ENCODE assay signal across 19 mouse cellular contexts in the genomic region with DNA sequence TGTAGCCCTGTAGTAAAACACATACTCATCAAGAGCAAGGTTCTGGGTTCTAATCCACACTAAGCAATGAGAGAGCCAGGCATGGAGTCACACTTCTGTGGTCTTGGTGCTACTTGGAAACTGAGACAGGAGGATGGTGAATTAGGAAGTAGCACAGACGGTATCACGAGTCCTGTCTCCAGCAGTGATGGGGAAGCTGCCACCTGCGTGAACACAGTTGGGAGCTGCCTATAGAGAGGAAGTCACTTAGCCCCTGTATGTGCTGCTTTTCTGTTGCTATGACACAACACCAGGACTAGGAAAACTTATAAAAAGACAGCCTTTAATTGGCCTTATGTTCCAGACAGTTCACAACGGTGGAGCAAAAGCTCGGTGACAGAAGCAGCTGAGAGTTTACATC. TPM values are rescaled to one million over a fixed set of nuclear protein-coding genes. Genes with fewer than 3 reads are reported as not detected.
DNase-seq lines count a peak whose midpoint lies in the region; ATAC-seq and TF ChIP-seq lines count a peak whose summit lies in the region.
"Had no signal": no experiment of that assay in that cellular context is flagged by ENCODE, and none has a peak within 500 bp of the region (broad histone marks: within the 10 kb centered on the region; RNA-seq: fewer than 3 reads in every experiment).

No protein-coding gene starts in this region.

- ATAC-seq in common myeloid progenitor, adult 5-6 weeks (replicated peaks; ENCODE audit: low read depth, poor library complexity, severe bottlenecking) = peak; percentile 37
- ATAC-seq in neutrophil, adult 5-6 weeks (ENCODE audit: extremely low read depth, insufficient number of reproducible peaks, low FRiP score, poor library complexity, severe bottlenecking) = peak; percentile 59
- ATAC-seq in forebrain, postnatal 0 days = no peak
- ATAC-seq: forebrain, embryonic 14.5 days had no signal

- intact Hi-C loops in left cerebral cortex, postnatal 36 days (cut with DNase I) = no loop called here

- TF ChIP-seq CTCF in forebrain, postnatal 0 days (IDR thresholded peaks at IDR 0.05; ENCODE audit: low read depth) = no peak

- peak; percentile 40 for DNase-seq in lung, postnatal 36 days
- no peak for DNase-seq in lung, postnatal 4 days
- no peak for DNase-seq in forebrain, postnatal 0 days
- no peak for DNase-seq in left cerebral cortex, postnatal 36 days (ENCODE audit: low spot score in 2 of 2)
- DNase-seq: adrenal gland, postnatal 10 days; cerebellum, adult 11-12 months; cerebellum, adult 9-10 months; cerebellum, postnatal 25 days; gastrocnemius, postnatal 36 days; heart, adult 2 months; heart, postnatal 14 days had no signal

- H3K4me3 ChIP-seq in forebrain, postnatal 0 days (ENCODE audit: low read depth, low read length) = no peak overlapping the region
- H3K4me3 ChIP-seq: embryonic facial prominence, embryonic 10.5 days; forebrain, embryonic 10.5 days; heart, adult 2 months; heart, embryonic 15.5 days had no signal

- 63% methylated on average over 5 of the region's 5 CpGs for WGBS in forebrain, postnatal 0 days

- H3K4me1 ChIP-seq in forebrain, postnatal 0 days (ENCODE audit: insufficient read depth) = no peaks in the 10 kb centered on the region
- H3K4me1 ChIP-seq: embryonic facial prominence, embryonic 10.5 days; forebrain, embryonic 10.5 days; heart, embryonic 15.5 days had no signal

- H3K9ac ChIP-seq in forebrain, postnatal 0 days = no peak overlapping the region
- H3K9ac ChIP-seq: heart, embryonic 15.5 days; hindbrain, embryonic 14.5 days had no signal

- H3K36me3 ChIP-seq in forebrain, postnatal 0 days (ENCODE audit: insufficient read depth) = no peaks in the 10 kb centered on the region
- H3K36me3 ChIP-seq: embryonic facial prominence, embryonic 10.5 days; forebrain, embryonic 10.5 days; heart, embryonic 15.5 days had no signal

- no peak overlapping the region for H3K27ac ChIP-seq in forebrain, postnatal 0 days (ENCODE audit: low read depth, low read length)
- H3K27ac ChIP-seq: embryonic facial prominence, embryonic 10.5 days; forebrain, embryonic 10.5 days; heart, adult 2 months; heart, embryonic 15.5 days; hindbrain, embryonic 14.5 days had no signal

- no peak overlapping the region for H3K4me2 ChIP-seq in forebrain, postnatal 0 days (ENCODE audit: low read depth)
- H3K4me2 ChIP-seq: heart, embryonic 11.5 days; heart, embryonic 15.5 days; hindbrain, embryonic 14.5 days had no signal

- H3K27me3 ChIP-seq in forebrain, postnatal 0 days (ENCODE audit: insufficient read depth, low read length) = no peaks in the 10 kb centered on the region
- H3K27me3 ChIP-seq: heart, embryonic 15.5 days had no signal

- no peaks in the 10 kb centered on the region for H3K9me3 ChIP-seq in forebrain, postnatal 0 days (ENCODE audit: low read length)
- H3K9me3 ChIP-seq: embryonic facial prominence, embryonic 10.5 days; forebrain, embryonic 10.5 days; heart, embryonic 15.5 days had no signal

RNA-seq across cellular contexts. Expression of a gene that starts 6.4 kb away (rescaled TPM):
- 33.3 and 34.0 TPM in 2 replicates for total RNA-seq in common myeloid progenitor, adult 5-6 weeks (2017)
- 2,879 and 3,175 TPM in 2 replicates for total RNA-seq in neutrophil, adult 5-6 weeks (2017)
- 0.43 and 1.3 TPM in 2 replicates for total RNA-seq in forebrain, postnatal 0 days (2014; rRNA removed)
- polyA plus RNA-seq in forebrain, postnatal 0 days (2015; fragmentation: Nextera tagmentation; extraction: Ambion mirVana) = 0.38 and 0.77 TPM in 2 replicates
- 1 to 10 TPM; 4.8 to 5.2 TPM for total RNA-seq in left cerebral cortex, postnatal 36 days (2021)

RNA-seq across cellular contexts. Expression of a gene that starts 16.0 kb away (rescaled TPM):
- 62.6 and 83.8 TPM in 2 replicates for total RNA-seq in common myeloid progenitor, adult 5-6 weeks (2017)
- total RNA-seq in neutrophil, adult 5-6 weeks (2017) = 55.0 and 61.3 TPM in 2 replicates
- 52.1 and 58.2 TPM in 2 replicates for total RNA-seq in forebrain, postnatal 0 days (2014; rRNA removed)
- polyA plus RNA-seq in forebrain, postnatal 0 days (2015; fragmentation: Nextera tagmentation; extraction: Ambion mirVana) = 116 and 120 TPM in 2 replicates
- total RNA-seq in left cerebral cortex, postnatal 36 days (2021) = 10 to 100 TPM; 41.0 to 43.1 TPM

RNA-seq across cellular contexts. Expression of a gene that starts 27.7 kb away (rescaled TPM):
- total RNA-seq in common myeloid progenitor, adult 5-6 weeks (2017) = 1.6 and 7.5 TPM in 2 replicates
- 17.4 and 23.7 TPM in 2 replicates for total RNA-seq in neutrophil, adult 5-6 weeks (2017)
- total RNA-seq in forebrain, postnatal 0 days (2014; rRNA removed) = 30.8 and 32.8 TPM in 2 replicates
- 37.4 and 43.7 TPM in 2 replicates for polyA plus RNA-seq in forebrain, postnatal 0 days (2015; fragmentation: Nextera tagmentation; extraction: Ambion mirVana)
- total RNA-seq in left cerebral cortex, postnatal 36 days (2021) = 10 to 100 TPM; 51.3 to 57.3 TPM

Comparison
In these comparisons a context has a peak if more than half of its experiments do, and no peak if none do; other contexts are left out.
1. RNA of a gene that starts 6.4 kb away (total RNA-seq): 2,879 to 3,175 TPM in neutrophil, adult 5-6 weeks; 33.3 to 34.0 TPM in common myeloid progenitor, adult 5-6 weeks, 4.8 to 5.2 TPM in left cerebral cortex, postnatal 36 days and 0.43 to 1.3 TPM in forebrain, postnatal 0 days; every median in the first group is over 10 times any median in the second.